Comparison of ENCODE assay signal across 8 mouse cellular contexts in genomic region chr10:87058251-87058925, GRCm38 (mm10). TPM values are rescaled to one million over a fixed set of nuclear protein-coding genes. Genes with fewer than 3 reads are reported as not detected.
DNase-seq lines count a peak whose midpoint lies in the region; ATAC-seq and TF ChIP-seq lines count a peak whose summit lies in the region.

No protein-coding gene starts in this region.

- WGBS in kidney, postnatal 0 days = under 1% methylated on average over 29 of the region's 34 CpGs
- WGBS in cerebellum, adult 2 months = under 1% methylated on average over 34 of the region's 34 CpGs

- H3K9ac ChIP-seq in kidney, postnatal 0 days (ENCODE audit: low read depth, low read length) = 0 out of 2 replicates have a peak overlapping the region, but pooled peaks have one; percentile 3

- TF ChIP-seq CTCF in kidney, postnatal 0 days (IDR thresholded peaks at IDR 0.05; ENCODE audit: low read depth) = no peak
- no peak for TF ChIP-seq CTCF in cerebellum, adult 2 months (IDR thresholded peaks at IDR 0.05; ENCODE audit: borderline replicate concordance, insufficient read depth, low read depth, low read length)

- peak overlapping the region; percentile 34 for H3K4me3 ChIP-seq in kidney, postnatal 0 days (replicated peaks; ENCODE audit: low read depth, low read length)
- H3K4me3 ChIP-seq in cerebellum, adult 2 months (replicated peaks; ENCODE audit: insufficient read depth, low read depth, low read length) = peak overlapping the region; percentile 40

- no peaks in the 10 kb centered on the region for H3K4me1 ChIP-seq in kidney, postnatal 0 days (replicated peaks; ENCODE audit: insufficient read depth, low read length)
- no peaks in the 10 kb centered on the region for H3K4me1 ChIP-seq in cerebellum, adult 2 months (ENCODE audit: control insufficient read depth, insufficient read depth, low read length)

- peak; percentile 84; the same call in 1 of the 2 replicates for ATAC-seq in kidney, postnatal 0 days (replicated peaks; ENCODE audit: low FRiP score, low read depth)

- no peak for TF ChIP-seq POLR2A in cerebellum, adult 2 months (IDR thresholded peaks at IDR 0.05; ENCODE audit: borderline replicate concordance, insufficient read depth, low read length)

- peak; percentile 46 for DNase-seq in kidney, postnatal 0 days (ENCODE audit: low spot score)
- DNase-seq in kidney, adult 9 months = no peak
- DNase-seq in cerebellum, adult 2 months = peak; percentile 71 to 78
- peak; percentile 46 for DNase-seq in forelimb bud, embryonic 11.5 days (ENCODE audit: low read depth, low spot score)
- DNase-seq in layer of hippocampus, postnatal 14 days (ENCODE audit: low spot score in 2 of 2) = peak; percentile 65 to 66
- DNase-seq in lung, postnatal 25 days (ENCODE audit: low spot score) = peak; percentile 2
- peak; percentile 71 for DNase-seq in right cerebral cortex, postnatal 4 days
- DNase-seq in spleen, postnatal 4 days (ENCODE audit: low spot score in 2 of 2) = no peak

- H3K27ac ChIP-seq in kidney, postnatal 0 days = no peak overlapping the region
- H3K27ac ChIP-seq in cerebellum, adult 2 months (ENCODE audit: insufficient read depth, low read length) = no peak overlapping the region

- no peaks in the 10 kb centered on the region for H3K27me3 ChIP-seq in kidney, postnatal 0 days (ENCODE audit: insufficient read depth, low read length)
- H3K27me3 ChIP-seq in cerebellum, adult 2 months (ENCODE audit: control insufficient read depth, insufficient read depth, low read length) = no peaks in the 10 kb centered on the region

- no peaks in the 10 kb centered on the region for H3K36me3 ChIP-seq in kidney, postnatal 0 days (ENCODE audit: insufficient read depth, low read length)

- H3K9me3 ChIP-seq in kidney, postnatal 0 days (replicated peaks; ENCODE audit: low read length) = no peaks in the 10 kb centered on the region

- H3K4me2 ChIP-seq in kidney, postnatal 0 days (ENCODE audit: low read length) = peak overlapping the region; percentile 71

RNA-seq across cellular contexts. Expression of gene 1700113H08Rik, which starts 0.5 kb away (rescaled TPM):
- polyA plus RNA-seq in kidney, postnatal 0 days (2015; fragmentation: Nextera tagmentation; extraction: Ambion mirVana) = not detected in 2 replicates
- polyA plus RNA-seq in cerebellum, adult 2 months (2012; rRNA removed) = not detected in 2 replicates
- not detected for total RNA-seq in layer of hippocampus, postnatal 14 days (2021)

RNA-seq across cellular contexts. Expression of gene Stab2, which starts 50.6 kb away (rescaled TPM):
- polyA plus RNA-seq in kidney, postnatal 0 days (2015; fragmentation: Nextera tagmentation; extraction: Ambion mirVana) = 0.51 and 0.73 TPM in 2 replicates
- polyA plus RNA-seq in cerebellum, adult 2 months (2012; rRNA removed) = 0.11 and 0.16 TPM in 2 replicates
- total RNA-seq in layer of hippocampus, postnatal 14 days (2021) = under 1 TPM; 0.18 to 0.38 TPM

Comparison
In these comparisons a context has a peak if more than half of its experiments do, and no peak if none do; other contexts are left out.
1. DNase-seq: peak in kidney, postnatal 0 days (single experiment), cerebellum, adult 2 months (2 of 2), forelimb bud, embryonic 11.5 days (single experiment), layer of hippocampus, postnatal 14 days (2 of 2), lung, postnatal 25 days (single experiment) and right cerebral cortex, postnatal 4 days (single experiment); none in kidney, adult 9 months (single experiment) and spleen, postnatal 4 days (0 of 2).